Mouse (Mus musculus): Measurements from ENCODE around the gene Dnajc5.

Dnajc5 gene

DNA sequence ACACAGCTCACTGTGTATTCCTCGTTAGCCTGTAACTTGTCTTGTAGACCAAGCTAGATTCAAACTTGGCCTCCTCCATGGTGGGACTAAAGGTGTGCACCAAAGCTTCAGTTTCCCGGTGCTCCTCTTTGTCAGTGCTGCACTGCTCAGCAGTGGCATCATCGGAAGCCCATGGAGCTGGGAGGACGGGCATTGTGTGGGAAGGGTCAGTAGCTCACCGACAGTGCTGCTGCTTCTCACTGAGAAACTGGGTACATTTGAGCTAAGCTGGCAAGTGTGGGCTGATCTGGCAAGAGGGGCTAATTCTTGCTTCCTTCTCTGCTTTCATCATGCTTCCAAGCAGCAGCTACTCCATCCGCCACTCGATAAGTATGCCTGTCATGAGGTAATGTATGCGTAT lies 9.1 kb upstream of the Dnajc5 start:
- DNase-seq: no peak

- DNase-seq: no peak
Measured at GRCm38 (mm10) chr2:181519201-181519600, 1.1 kb upstream of the Dnajc5 start.

DNA sequence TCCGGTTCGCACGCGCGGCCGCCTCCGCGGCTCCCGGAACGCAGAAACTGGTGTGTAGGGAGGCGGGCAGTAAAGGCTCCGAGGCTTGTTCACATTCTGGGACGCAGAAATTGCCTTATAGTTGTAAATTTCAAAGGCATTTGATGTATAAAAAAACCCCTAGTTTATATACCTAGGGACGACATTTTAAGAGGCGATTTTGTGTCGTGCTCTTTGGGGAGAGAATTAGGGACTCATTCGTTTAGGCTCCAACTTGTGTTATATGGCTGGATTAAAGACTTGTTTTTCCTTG lies 597 bp downstream of the Dnajc5 start:
- no peak for DNase-seq

- DNase-seq: no peak
Measured at GRCm38 (mm10) chr2:181521491-181521890, 1.2 kb downstream of the Dnajc5 start.

- DNase-seq: peak; percentile 39 to 41
Measured at GRCm38 (mm10) chr2:181522811-181523210, 2.5 kb downstream of the Dnajc5 start.

GRCm38 (mm10) chr2:181525526-181525925 lies 5.2 kb downstream of the Dnajc5 start:
- DNase-seq: no peak

GRCm38 (mm10) chr2:181529076-181529475 lies 8.8 kb downstream of the Dnajc5 start:
- DNase-seq: no peak

- DNase-seq: no peak
Measured at GRCm38 (mm10) chr2:181532589-181532988, 12.3 kb downstream of the Dnajc5 start.

DNA sequence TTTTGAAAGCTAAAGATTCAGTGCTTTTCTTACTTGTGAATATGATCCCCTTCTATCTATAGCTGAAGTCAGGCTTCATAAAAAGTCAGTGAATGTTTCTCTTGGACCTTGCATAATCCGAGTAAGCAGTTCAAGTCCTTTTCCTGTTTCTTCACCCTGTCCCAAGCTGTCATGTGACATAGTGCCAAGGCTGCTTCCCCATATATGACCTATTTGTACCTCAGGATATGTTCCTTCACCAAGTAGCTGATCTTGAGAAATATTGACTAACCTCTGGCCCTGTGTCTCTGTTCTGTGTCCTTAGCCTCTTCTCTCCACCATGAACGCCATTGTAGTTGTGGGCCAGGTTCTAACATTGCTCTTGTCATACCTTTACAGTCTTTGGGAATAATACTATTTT lies 16.1 kb downstream of the Dnajc5 start:
- no peak for DNase-seq

DNA sequence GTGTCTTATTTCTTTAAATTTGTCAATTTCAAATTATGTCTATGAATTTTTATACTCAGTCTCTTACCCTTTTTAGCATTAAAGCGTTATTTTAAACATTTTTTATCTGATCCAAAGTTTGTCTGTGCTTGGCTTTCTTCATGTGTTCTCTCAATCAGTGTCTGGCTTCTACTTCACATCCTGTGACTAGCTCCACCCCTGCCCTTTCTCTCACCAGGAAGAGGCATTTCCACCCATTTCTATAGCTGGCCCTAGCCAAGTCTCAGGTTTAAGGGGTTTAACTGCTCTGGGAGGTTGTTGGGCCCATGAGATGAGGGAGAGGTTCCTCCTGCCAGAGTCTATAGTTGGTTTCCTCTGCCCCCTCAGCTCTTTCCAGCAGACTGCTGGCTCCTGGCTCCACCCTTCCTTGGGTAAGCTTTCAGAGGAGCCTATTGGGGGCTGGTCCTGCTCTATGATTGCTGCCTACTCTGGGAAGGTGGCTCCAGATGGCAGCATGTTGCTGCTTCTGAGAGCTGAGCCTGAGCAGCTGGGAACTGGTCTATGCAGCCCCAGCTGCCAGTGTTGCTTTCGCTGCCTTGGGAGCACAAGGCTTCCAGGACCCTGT lies 17.3 kb downstream of the Dnajc5 start:
- peak; percentile 31 for DNase-seq

DNA sequence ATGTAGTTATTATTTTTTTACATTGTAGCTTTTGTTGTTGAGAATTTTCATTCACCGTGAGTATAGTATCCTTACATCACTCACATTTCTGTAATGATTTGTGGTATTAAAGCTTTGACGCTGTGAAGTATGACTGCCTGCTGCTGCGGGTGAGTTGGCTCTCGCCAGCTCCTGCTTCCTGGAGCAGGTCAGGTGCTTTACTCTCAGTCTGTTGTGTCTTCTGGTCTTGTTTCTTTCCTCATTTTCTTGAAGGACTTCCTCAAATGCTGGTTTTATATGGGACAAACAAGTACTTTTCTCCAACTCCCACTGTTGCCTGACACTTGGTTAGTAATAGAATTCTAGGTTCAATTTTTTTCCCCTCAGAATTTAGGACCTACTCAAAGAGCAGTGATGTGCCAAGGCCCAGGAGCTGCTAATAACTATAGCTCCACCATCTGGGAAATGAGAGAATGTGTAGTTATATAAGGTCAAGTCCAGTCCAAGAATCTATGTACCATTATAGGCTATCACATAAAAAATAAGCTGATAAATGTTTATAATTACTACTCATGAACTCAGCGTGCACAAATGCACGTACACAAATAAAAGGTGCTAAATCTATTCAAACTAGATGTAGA lies 21.6 kb downstream of the Dnajc5 start:
- DNase-seq: peak; percentile 27 to 30

DNA sequence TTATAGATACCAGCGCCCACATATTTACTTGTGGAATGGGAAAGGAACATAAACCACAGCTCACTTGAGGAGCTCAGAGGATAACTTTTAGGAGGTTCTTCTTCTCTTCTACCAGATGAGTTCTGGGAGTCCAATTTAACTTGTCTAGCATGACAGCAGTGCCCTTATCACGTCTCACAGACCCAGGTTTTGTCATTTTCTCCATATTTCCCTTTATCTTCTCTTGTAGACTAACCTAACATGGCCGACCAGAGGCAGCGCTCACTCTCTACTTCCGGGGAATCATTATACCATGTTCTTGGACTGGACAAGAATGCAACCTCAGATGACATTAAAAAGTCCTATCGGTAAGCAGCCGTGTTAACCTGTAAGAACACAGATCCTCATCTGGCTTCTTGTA lies 25.9 kb downstream of the Dnajc5 start:
- DNase-seq: no peak

- DNase-seq: no peak
Measured at GRCm38 (mm10) chr2:181548227-181548626, 27.9 kb downstream of the Dnajc5 start.

DNA sequence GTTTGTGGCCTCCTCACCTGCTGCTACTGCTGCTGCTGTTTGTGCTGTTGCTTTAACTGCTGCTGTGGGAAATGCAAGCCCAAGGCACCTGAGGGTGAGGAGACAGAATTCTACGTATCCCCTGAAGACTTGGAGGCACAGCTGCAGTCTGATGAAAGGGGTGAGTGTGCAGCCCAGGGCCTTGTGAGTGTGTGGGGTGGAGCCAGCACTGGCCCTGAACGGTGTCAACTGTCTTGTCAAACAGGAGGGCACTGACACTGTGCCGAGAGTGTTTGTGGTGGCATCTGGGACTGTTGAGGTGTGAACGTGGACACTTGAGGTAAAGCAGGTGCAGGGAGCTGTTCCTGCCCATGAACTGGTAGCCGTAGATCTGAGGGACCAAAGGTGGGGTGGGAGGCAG lies 28.4 kb downstream of the Dnajc5 start:
- no peak for DNase-seq

DNA sequence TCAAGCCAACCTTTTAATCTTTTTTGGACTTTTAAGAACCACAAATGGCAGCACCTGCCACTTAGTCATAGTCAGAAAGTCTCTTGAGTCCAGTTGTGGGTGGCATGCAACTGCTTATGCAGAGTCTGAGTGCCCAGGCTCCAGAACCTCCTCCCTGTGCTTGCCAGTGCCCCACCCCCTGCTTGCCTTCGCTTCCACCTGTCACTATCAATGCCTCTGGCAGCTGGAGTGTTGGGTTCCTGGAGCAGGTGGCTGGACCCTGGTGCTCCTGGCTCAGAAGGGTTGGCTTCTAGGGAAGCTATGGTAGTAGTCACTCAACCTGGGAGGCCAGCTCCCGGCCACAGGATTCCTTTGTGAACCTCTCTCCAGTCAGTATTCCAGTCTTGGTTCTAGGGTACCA lies 29.9 kb downstream of the Dnajc5 start:
- no peak for DNase-seq

- DNase-seq: no peak
Measured at GRCm38 (mm10) chr2:181553772-181554171, 33.5 kb downstream of the Dnajc5 start.

DNA sequence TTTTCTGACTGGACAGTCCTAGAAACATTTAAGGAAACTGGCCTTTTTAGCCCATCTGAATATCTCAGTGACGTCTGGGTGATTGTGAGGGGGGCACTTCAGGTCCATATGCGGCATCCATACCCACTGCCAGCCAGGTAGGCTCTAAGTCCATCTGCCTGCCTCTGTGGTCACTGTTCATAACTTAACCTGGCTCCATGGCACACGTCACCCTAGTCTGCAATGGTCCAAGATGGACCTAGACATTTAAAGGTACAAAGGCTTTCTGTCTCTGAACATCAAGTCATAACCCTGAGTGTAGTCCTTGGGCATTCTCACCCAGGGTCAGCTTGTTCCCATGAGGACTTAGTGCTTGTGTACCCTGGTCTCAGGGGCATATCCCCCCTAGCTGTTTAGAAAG lies 47.1 kb downstream of the Dnajc5 start:
- no peak for DNase-seq

DNA sequence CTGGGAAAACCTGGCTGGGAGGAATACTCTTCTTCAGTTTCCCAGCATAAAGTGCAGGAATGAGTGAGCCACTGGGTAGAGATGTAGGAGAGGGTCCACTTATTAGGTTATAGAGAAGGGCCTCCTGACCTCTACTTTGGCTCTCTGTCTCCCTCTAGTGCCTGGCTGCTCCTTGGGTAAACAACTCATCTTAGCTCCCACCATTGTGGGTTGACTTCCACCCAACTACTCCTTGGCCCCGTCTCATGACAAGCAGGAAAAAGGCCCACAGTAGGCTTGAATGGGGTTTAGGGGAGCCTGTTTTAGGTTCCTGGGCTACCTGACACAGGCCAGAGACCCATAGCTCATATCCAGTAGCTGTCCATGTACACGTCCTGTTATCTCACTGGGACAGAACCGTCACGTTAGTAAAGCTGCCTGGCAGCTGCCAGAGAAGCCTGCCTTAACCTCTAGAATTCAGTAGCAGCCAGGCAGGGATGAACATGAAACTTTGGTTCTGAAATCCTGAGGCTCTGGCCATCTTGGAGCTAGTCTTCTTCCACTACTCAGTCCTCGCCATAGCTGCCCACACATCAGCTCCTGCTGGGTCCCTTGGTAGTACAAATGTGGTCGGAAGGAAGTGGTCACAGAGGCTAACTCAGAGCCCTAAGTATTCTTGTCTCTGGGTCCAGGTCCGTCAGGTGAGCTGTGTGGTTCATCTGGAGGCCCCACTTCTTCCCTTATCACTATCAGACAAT lies 48.2 kb downstream of the Dnajc5 start:
- DNase-seq: peak in 1 of 2 experiments; percentile 52

DNA sequence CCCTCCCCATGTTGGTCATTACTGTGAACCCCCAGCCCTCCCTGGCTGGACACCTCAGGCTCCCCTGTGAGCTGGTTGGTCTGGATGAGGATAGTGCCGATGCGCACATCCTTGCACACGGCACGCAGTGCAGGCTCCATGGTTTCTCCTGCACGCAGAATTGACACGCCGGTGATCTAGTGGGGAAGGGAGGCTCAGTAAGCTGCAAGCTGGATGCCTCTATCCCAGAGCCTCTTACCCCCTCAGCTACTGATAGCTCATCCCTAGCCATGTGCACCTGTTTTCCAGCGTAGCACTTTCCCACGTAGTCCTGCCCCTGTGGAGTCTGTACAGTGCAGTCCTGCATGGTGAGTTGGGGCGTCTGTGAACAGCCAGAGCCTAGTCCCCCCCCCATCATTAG lies 49.6 kb downstream of the Dnajc5 start:
- DNase-seq: no peak

DNA sequence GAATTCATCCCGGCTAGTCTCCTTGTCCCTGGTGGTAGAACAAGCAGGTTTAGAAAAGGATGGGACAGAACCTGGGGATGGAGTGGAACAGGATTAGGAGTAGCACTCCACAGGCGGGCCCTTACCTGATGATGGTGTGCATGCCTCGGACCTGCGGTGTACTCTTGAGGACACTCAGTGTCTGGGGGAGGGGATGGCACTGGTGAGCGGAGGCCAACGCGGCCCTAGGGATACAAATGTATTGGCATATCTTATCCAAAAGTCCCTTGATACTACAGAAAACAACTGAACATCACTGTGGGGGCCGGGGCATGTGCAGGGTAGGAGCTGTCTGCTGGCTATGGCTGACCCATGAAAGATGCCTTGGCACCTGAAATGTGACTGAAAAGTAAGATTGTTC lies 50.1 kb downstream of the Dnajc5 start:
- peak in 1 of 2 experiments; percentile 31 for DNase-seq

DNA sequence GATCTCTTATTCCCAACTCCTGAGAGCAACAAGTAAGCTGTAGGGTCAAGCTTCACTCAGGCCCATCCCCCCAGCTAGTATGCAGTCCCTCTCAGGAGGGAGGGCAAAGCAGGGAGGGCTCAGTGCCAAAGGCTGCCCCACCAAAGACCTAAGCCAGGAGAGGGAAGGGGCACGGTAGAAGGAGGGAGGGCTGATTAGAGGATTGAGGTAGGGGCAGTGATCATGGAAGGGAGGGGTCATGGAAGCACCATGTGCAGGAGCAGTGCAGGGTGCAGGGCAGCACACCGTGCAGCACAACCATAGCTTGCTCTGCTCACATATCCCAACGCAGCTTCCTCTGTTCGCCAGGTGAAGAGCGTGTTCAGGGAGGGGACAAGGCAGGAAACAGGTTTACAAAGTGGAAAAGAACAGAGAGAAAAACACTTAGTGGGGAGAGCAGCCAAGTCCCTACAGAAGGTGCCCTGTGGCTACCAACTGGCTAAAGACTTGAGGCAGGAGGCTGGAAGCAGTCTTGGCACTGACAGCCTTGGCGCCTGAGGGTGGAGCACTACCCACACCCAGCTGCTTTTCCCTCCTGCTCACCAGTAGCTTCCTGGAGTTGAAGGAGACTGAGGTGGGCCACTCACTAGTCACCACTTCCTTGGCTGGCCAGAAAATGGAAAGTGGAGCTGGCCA lies 50.8 kb downstream of the Dnajc5 start:
- DNase-seq: peak; percentile 77 to 86

DNA sequence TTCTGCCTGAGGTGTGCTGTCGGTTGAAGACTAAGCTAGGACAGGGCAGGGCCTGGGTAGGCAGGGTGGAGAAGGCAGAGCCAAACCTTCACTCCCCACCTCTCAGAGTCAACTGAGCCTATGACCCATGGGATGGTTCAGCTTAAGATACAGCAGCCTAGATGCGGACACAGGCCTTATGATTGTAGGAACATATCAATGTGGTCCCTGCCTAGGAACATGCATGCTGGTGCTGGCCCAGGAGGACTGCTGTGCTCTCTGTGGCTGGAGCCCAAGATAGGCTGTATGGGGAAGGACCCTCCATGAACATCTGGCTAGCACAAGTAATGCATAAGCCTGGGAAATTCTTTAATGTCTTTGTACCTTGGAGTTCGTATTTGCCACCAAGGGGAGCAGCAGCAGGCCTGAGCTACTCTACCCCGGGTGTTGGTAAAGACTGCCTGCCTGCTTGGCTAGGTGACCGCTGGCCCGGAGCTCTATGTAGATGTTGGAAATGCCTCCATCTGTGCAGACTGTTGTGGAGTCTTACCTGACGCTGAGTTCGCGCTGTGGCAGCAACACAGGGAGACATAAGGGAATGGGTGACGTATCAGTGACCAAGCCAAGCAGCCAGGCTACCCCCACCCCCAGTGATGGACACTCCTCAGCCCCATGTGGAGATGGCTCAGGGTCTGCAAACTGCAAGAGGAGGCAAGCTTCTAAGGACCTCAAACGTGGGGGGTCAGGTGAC lies 51.8 kb downstream of the Dnajc5 start:
- DNase-seq: peak; percentile 50 to 51

All from cerebellum, adult 18-20 months (tissue).